Mouse (Mus musculus): ENCODE data around the gene Cops7a.

Cops7a gene

DNA sequence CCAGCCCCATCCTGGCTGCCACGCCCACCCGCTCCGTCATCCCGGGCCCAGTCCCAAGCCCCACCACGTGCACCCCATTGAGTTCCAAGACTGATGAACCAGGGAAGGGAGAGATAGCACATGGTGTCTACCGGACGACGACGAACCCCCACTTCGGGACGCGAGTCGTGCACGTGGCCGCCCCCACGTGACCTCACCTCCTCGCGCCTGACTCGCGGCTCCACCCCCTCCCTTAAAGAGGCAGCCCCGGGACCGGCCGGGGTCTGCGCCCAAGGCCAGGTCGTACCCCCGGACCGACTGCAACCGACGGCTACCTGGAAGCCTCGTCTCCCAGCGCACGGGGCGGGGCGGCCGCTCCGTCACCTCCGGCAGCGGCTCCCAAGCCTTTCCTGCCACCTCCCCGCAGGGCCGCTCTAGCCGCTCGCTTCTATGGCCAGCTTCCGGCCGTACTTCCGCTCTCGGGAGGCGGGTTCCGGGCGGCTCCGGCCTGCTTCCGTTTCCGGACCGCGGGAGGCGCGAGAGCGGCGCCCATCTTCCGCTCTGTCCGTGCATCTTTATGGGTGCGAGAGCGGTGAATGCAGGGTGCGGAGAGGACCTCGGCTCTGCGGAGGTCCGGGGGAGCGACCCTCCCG, at the start of gene Cops7a:
Gene Cops7a, minus strand, starts transcription at position 451 of the 632 bp plus-strand sequence.
- peak; percentile 92 to 94 for DNase-seq (ENCODE audit: low read depth in 1 of 2, low spot score in 2 of 2)

DNA sequence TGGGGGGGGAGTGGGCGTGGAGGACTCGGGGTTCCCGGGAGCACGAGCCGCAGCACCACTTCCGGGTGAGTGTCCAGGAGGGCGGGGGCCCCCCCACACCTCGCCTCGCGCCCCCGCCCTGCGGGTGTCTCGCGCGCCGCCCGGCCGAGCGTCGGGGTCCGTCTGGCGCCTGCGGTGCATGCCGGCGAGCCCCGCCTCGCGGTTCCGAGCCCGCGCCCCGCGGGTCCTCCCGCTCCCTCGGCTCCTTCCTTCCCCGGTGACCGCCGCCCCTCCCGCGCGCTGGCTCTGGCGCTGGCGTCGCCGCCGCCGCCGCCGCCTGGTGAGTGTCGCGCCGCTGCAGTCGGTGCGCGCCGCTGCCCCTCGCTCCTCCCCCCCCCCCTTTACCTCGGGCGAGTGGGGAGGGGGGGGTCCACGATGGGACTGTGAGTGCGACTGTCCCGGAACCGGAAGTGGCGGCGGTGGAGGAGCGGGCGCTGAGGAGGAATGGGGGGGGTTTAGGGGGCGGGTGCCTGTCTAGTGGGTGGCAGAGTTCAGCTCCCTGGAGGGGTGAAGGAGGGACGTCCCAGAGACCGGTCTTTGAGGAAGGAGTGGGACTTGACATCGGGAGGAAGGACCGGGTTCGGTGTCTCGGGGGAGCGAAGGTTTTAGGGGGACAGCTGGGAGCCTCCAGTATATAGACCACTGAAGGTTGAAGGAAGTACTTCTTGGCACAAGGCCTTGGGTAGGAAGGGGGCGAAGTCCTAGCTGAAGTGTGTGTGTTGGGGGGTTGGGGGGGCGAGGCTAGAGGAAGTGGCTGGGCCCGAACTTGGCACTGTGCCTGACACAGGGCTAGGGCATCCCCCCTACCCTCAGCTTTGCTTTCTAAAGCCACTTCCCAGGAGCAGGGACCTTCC, 44.1 kb upstream of the Cops7a start:
- peak in 1 of 2 experiments; percentile 52 for DNase-seq (ENCODE audit: low read depth in 1 of 2, low spot score in 2 of 2)

DNA sequence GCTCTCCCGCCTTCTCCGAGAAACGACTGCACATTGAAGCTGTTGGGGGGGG, 43.6 kb upstream of the Cops7a start, which contains the start of gene Zfp384:
Gene Zfp384, plus strand, starts transcription at position 17 of the 52 bp plus-strand sequence.
- no peak for DNase-seq (ENCODE audit: low read depth in 1 of 2, low spot score in 2 of 2)

DNA sequence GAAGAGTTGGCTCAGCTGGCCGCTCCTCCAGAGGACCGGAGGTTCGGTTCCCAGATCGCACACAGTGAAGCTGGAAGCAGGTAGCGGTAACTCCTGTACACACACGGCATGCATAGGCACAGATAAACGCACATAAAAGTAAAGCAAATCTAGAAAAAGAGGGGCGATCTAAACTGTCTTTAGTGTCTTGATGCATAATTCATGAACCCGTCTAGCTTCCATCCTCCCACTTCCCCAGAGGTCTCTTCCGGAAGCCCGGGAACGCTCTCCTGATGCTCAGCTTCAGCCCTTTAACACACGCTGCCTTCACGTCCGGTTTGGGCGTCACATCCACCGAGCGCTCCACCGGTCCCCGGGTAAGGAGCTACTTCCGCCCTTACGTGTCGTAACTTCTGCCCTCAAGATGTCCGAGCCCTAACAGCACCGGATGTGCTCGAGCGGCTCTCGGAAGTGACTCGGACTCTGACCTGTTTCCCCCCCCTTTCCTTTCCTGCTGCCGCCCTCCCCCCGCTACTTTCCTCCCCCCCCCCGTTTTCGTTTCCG, 43.3 kb upstream of the Cops7a start:
- peak; percentile 94 to 96 for DNase-seq (ENCODE audit: low read depth in 1 of 2, low spot score in 2 of 2)

DNA sequence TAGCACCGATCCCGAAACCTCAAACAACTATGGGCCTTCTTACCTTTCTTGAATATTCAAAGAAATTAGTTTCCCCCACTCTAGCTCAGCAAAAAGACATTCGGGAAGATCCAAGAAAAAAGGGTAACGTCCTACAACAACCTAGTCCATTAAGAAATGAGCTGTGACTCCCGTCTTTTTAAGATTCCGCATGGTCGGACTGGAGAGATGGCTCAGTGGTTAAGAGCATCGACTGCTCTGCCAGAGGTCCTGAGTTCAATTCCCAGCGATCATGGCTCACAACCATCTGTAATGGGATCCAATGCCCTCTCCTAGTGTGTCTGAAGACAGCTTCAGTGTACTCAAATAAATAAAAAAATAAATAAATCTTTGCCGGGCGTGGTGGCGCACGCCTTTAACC, 42.7 kb upstream of the Cops7a start:
- no peak for DNase-seq (ENCODE audit: low read depth in 1 of 2, low spot score in 2 of 2)

DNA sequence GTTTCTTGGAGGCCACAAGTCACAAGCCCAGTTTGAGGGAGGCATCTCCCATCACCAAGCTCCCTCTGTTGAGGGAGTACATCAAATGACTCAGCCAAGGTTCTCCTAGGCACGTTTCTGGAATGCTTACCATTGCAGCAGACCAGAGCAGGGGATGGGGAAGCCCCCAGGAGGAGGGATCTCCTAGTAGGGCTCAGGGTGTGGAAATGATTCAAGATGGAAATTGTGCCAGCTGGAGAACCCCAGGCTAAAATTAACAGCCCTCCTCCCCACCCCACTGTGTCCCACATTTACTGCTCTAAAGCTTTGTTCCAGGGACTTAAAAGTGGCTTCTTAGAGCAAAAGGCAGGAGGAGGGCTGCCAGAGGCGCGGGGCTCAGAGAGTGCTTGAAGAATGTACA, 39.7 kb upstream of the Cops7a start:
- no peak for DNase-seq (ENCODE audit: low read depth in 1 of 2, low spot score in 2 of 2)

DNA sequence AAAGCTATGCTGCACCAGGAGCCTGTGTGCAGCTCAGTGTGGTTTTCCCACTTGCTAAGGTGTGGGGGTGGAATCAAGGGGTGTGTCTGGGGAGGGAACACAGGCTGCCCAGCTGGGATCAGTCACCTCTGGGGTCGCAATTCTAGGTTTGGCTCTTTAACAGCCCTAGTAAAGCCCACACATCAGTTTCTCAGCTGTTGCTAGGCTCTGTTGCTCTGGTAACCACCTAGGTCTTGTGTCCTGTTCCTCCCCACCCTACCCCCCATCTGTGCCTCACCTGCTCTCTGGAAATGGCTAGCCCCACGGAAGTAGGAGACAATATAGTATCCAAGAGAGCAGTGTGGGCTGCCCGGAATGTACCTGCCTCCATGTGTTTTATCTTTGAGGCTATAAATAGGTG, 38.4 kb upstream of the Cops7a start:
- no peak for DNase-seq (ENCODE audit: low read depth in 1 of 2, low spot score in 2 of 2)

DNA sequence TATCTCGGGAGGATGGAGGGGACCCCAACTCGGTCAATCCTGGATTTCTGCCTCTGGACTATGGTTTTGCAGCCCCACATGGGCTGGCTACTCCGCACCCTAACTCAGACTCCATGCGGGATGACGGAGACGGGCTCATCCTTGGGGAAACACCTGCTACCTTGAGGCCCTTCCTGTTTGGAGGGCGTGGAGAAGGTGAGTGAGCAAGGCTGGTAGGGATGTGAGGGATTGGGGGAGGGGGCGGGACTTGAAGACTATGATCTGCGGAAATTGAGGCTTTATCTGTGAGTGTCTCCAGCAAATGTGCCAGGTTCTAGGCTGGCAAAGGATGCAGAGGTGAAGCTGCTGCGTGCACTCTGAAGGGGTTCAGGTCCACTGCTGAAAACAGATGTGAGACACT, 34.2 kb upstream of the Cops7a start:
- DNase-seq (ENCODE audit: low read depth in 1 of 2, low spot score in 2 of 2) = no peak

DNA sequence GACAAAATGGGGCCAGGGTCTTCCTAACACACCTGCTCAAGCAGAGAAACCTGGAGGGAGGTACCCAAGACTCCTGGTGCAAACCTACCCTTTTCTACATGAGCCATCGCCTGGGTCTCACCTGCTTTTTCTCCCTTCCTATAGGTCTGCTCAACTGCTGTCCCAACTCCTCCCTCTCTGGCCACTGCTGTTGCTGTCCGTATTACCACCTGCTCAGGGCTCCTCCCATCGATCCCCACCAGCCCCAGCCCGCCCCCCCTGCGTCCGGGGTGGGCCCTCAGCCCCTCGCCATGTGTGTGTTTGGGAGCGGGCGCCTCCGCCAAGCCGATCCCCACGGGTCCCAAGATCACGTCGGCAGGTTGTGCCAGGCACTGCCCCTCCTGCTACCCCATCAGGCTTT, 33.8 kb upstream of the Cops7a start:
- no peak for DNase-seq (ENCODE audit: low read depth in 1 of 2, low spot score in 2 of 2)

DNA sequence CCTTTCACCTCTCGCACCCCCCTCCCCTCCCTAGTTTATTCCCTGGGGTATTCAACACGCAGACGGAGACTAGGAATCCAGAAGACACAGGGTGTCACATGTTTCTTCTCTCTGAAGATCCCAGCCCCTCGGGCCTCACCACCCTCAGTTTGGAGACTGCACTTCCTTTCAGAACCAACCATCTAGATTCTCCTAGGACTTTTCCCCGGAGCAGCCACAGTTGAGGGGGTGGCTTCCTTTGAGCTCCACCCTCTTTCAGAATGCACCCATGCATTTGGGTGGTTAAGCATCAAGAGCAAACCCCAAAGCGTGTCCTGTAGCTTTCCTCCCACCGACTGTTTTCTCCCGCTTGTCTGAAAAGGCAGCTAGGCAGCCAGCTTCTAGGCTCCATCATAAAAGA, 32.7 kb upstream of the Cops7a start:
- DNase-seq (ENCODE audit: low read depth in 1 of 2, low spot score in 2 of 2) = no peak

DNA sequence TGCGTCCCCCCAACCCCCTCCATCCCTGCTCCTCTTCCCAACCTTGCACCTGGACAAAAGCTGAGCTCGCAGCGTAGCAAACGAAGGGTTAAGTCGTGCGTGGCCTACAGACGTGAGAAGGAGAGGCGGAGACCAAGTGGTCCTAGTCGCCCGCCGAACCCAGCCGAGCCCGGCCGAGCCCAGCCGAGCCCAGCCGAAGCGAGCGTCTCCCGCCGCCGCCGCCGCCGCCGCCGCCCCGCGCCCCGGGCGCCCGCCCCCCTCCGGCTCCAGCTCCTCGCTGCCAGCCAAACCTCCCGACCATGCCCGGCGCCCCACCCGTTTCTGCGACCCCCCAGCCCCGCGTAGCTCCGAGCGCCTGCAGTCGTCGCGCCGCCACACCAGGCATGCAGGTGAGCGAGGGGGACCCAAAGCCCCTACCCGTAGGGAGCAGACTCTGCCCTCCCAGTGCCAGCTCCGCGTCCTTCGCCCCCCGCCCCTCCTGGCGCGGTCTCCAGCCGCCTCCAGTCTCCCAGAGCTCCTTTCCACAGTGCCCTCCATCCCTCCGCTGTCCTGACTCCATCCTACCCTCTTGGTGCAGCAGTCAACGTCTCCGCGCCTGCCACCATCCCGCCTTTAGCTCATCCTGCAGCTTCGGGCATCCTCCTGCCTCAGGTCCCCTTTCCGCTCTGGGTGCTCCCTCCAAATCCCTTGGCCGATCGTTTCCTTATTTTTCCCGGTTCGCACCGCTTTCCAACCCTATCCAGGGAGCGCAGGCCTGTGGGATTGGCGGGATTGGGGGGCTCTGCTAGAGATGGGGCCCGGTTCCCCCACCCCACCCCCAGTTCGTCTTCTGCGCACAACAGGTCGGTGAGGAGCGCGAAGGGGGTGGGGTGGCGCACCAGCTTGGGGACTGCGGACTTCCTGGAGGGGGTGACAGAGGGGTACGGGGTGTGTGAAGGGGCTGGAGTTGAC, 31.5 kb upstream of the Cops7a start, which contains the start of gene Pianp:
Gene Pianp, plus strand, starts transcription at position 144 of the 951 bp plus-strand sequence.
- DNase-seq (ENCODE audit: low read depth in 1 of 2, low spot score in 2 of 2) = peak in 1 of 2 experiments; percentile 54

DNA sequence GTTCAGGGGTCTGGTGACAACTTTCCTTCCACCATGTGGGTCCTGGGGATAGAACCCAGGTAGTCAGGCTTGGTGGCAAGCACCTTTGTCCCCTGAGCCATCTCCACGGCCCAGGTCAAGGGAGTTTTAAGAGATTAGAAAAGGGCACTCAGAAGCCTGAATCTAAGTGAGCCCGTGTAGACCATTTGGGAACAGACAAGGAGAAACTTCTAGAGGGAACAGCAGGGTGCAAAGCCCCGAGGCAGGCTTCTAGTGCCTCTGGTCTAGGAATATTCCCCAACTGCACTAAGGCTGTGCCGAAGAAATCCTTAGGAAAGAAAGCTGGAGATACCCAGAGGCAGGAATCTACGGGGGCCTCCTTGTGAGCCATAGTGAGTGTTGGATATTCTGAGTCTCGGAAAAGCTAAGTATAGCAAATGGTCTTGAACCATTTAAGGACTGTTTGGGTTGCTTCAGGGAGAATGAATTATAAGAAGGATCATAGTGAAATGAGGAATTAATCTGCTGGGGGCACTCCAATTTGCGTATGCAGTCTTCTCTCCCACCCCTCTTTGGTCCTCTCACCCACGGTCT, 30.6 kb upstream of the Cops7a start:
- DNase-seq (ENCODE audit: low read depth in 1 of 2, low spot score in 2 of 2) = no peak

DNA sequence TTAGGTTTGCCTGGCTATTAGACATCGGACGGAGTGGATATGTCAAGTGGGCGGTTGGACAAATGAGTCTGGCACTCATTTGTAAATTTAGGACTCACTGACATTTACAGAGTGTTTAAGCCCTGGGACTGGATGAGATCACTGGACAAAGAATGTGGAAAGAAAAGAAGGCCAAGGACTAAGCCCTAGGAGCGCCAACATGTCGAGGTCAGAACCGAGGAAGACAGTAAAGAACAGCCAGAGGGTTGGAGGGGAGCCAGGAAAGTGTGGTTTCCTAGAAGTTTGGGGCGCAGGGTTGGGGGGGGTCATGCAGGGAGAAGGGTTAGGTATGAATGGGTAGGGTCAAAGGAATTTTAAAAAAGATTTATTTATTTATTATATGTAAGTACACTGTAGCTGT, 29.9 kb upstream of the Cops7a start:
- no peak for DNase-seq (ENCODE audit: low read depth in 1 of 2, low spot score in 2 of 2)

DNA sequence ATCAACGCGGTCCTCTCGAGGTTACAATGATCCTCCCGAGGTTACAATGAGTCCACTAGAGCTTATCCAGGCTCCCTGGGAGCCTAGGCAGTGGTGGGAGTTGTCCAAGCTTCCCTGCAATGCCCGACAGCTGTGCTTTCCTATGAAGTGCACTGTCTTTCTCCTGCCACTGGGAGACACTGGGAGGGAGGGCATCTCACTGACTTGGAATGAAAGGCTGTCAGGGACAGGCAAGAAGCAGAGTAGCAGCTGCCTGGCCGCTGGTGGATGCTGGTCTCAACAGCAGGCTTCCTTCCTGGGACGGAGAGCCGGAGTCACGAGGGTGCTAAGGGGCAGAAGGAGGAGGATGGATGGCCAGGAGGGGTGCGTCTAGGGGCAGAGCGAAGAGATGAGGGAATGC, 28.5 kb upstream of the Cops7a start:
- no peak for DNase-seq (ENCODE audit: low read depth in 1 of 2, low spot score in 2 of 2)

DNA sequence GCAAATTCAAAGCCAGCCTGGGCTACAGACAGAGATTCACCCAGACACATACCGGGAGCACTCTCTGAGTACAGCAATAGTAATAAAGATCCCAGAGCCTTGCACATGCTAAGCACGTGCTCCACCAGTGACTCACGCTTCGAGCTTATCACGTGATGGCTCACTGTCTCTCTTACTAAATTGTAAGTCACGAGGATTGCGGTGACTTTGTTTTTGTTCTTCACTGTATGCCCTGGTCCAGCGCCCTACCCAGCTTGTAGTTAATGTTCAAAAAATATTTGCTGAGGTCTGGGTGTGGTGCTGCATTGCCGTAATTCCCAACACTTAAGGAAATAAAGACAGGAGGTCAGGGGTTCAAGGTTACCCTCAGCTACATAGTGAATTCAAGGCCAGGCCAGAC, 28.0 kb upstream of the Cops7a start:
- DNase-seq (ENCODE audit: low read depth in 1 of 2, low spot score in 2 of 2) = no peak

DNA sequence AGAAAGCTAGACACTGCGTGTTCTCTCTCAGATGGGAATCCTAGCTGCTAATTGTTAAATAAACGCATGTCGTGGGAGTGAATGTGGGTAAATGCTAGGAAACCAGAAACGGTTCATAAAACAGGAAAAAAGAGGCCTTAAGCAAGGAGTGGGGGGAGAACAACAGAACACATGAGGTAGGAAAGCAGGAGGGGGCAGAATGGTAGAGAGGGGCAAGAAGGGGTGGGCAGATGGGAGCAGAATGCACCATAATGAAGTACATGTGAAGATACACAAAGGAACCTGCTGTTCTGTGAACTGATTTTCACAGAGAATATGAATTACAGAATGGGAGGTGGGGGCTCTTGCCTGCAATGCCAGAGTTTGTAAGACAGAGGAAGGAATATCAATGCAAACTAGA, 26.9 kb upstream of the Cops7a start:
- DNase-seq (ENCODE audit: low read depth in 1 of 2, low spot score in 2 of 2) = no peak

DNA sequence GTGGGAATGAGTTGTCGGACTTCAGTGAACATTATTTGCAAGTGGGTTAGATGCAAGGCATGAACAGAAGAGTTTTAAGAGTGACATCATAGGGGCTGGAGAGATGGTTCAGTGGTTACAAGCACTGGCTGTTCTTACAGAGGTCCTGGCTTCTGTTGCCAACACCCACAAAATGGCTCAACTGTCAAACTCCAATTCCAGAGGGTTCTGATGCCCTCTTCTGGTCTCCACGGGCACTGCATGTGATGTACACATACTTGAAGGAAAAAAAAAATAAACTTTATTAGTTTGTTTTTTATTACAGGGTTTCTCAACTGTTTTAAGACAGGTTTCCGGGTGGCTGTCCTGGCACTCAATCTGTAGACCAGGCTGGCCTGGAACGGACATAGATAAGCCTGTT, 2.4 kb upstream of the Cops7a start:
- peak; percentile 42 to 52 for DNase-seq (ENCODE audit: low read depth in 1 of 2, low spot score in 2 of 2)

DNA sequence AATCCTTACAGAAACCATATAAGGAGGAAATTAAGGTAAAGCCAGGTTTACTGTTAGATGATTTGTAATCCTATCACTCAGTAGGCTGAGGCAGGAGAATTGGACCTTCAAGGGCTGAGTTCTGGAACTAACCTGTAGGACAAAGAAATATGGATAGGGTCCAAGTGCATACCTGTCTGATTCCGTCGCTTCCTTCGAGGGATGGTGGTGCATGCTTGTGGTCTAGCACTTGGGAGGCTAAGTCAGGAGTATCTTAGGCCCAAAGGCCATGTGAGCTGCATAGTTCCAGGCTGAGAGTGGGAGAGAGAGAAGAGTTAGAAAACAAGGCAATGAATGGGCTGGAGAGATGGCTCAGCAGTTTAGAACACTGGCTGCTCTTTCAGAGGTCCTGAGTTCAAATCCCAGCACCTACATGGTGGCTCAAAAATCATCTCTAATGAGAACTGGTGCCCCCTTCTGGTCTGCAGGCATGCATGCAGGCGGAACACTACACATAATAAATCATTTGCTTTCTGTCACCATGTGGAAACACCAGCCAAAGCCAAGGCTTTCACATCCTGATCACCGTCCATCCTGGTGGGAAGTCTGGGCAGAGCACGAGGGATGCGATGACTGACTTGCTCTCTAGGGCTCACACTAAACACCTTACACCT, 1.3 kb upstream of the Cops7a start:
- DNase-seq (ENCODE audit: low read depth in 1 of 2, low spot score in 2 of 2) = no peak

DNA sequence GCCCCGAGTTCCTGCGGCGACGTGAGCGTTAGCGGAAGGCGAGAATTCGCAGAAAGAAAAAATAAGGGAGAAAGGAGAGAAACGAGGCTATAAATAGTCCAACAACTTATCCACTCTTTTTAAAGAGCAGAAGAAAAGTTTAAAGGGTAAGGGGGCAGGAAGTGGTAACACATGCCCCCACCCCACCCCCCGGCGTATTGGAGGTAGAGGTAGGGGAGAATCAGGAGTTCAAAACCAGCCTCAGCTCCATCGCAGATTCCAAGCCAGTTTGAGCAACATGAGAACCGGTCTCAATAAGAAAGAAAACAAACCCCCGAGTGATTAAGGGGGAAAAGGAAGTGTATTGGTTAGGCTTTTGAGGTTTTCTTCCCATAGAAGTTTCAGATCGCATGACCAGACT, 409 bp upstream of the Cops7a start:
- DNase-seq (ENCODE audit: low read depth in 1 of 2, low spot score in 2 of 2) = no peak

DNA sequence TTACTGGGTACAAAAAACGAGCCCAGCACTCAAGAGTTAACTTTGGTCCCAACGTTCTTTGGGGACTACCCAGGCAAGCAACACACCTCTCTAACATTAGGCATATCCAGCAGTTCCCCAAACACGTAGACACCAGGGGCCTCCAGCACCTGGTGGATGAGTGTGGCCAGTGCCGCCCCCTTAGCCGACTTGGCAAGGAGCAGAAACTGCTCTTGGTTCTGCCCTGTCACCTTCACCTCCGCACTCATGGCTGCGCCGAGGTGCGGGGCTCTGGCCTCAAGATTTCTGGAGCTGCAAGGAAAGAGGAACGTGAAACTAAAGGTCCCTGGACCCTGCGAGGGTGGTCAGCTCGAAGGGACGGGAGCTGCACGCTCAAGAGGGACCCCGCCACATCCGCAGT, 700 bp downstream of the Cops7a start:
- no peak for DNase-seq (ENCODE audit: low read depth in 1 of 2, low spot score in 2 of 2)

DNA sequence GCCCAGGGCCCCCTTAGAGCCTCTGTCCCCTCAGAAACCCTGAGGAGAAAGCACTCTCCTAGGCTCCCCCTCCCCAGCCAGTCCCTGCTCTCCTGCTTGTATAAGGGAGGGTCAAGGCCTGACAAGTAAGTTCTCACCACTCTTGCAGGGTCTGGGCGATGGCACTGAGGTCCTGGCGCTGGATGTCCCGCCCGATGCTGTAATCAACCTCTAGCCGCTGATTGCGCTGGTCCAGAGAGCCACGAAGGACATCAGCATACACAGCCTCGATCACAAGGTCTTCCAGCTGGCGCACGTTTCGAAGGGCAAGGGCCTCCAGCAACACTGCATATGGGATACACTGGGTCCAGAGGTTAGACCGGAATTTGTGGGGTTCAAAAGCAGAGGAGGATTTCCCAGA, 4.3 kb downstream of the Cops7a start:
- DNase-seq (ENCODE audit: low read depth in 1 of 2, low spot score in 2 of 2) = no peak

Data from monocyte, adult 2 months (primary cell).